ENCODE assay signal across 16 mouse cellular contexts in genomic region chr16:8997250-8997649, GRCm38 (mm10).
"Had no signal": no experiment of that assay in that cellular context is flagged by ENCODE, and none has a peak within 500 bp of the region (broad histone marks: within the 10 kb centered on the region; RNA-seq: fewer than 3 reads in every experiment).

No protein-coding gene starts in this region.

- DNase-seq: kidney, adult 8-10 months; kidney, postnatal 25 days; layer of hippocampus, adult 9-11 months; liver; liver, embryonic 13.5 days; liver, postnatal 0 days; lung, postnatal 14 days; right cerebral cortex, postnatal 14 days; thymus, adult 2 months; thymus, postnatal 25 days had no signal

- H3K4me3 ChIP-seq: limb, embryonic 12.5 days; liver, embryonic 13.5 days; lung, embryonic 15.5 days; megakaryocyte, embryonic 14.5 days; midbrain, embryonic 12.5 days; stomach, embryonic 15.5 days had no signal

- H3K9me3 ChIP-seq: limb, embryonic 12.5 days; liver, embryonic 13.5 days; lung, embryonic 15.5 days; megakaryocyte, embryonic 14.5 days; midbrain, embryonic 12.5 days; stomach, embryonic 15.5 days had no signal

- H3K9ac ChIP-seq: limb, embryonic 12.5 days; liver, embryonic 13.5 days; liver, postnatal 0 days; lung, embryonic 15.5 days; midbrain, embryonic 12.5 days; stomach, embryonic 15.5 days had no signal

- H3K36me3 ChIP-seq: limb, embryonic 12.5 days; liver, embryonic 13.5 days; lung, embryonic 15.5 days; midbrain, embryonic 12.5 days; stomach, embryonic 15.5 days had no signal

- H3K27me3 ChIP-seq: limb, embryonic 12.5 days; liver, embryonic 13.5 days; lung, embryonic 15.5 days; megakaryocyte, embryonic 14.5 days; midbrain, embryonic 12.5 days; stomach, embryonic 15.5 days had no signal

- H3K27ac ChIP-seq: limb, embryonic 12.5 days; liver, embryonic 13.5 days; lung, embryonic 15.5 days; macrophage; midbrain, embryonic 12.5 days; stomach, embryonic 15.5 days had no signal

- H3K4me1 ChIP-seq: limb, embryonic 12.5 days; liver, embryonic 13.5 days; lung, embryonic 15.5 days; megakaryocyte, embryonic 14.5 days; midbrain, embryonic 12.5 days; stomach, embryonic 15.5 days had no signal

- ATAC-seq: liver, postnatal 0 days had no signal

- H3K4me2 ChIP-seq: limb, embryonic 12.5 days; liver, embryonic 13.5 days; lung, embryonic 15.5 days; midbrain, embryonic 12.5 days; stomach, embryonic 15.5 days had no signal
